Mouse (Mus musculus): ENCODE results near the gene Map1lc3b.

Gene Map1lc3b

GRCm38 (mm10) chr8:121609251-121609650, 19.1 kb downstream of the Map1lc3b start:
- no peak for DNase-seq (ENCODE audit: low spot score)

- no peak for DNase-seq (ENCODE audit: low spot score)
Observed at GRCm38 (mm10) chr8:121609916-121610315, 19.8 kb downstream of the Map1lc3b start.

- DNase-seq (ENCODE audit: low spot score), result no peak
Observed at GRCm38 (mm10) chr8:121613419-121613818, 23.3 kb downstream of the Map1lc3b start.

- peak; percentile 58 for DNase-seq (ENCODE audit: low spot score)
Observed at GRCm38 (mm10) chr8:121619401-121619995, 29.3 kb downstream of the Map1lc3b start.

GRCm38 (mm10) chr8:121620801-121621516, 30.8 kb downstream of the Map1lc3b start:
- peak; percentile 60 for DNase-seq (ENCODE audit: low spot score)

GRCm38 (mm10) chr8:121621879-121622278, 31.7 kb downstream of the Map1lc3b start:
- DNase-seq (ENCODE audit: low spot score), result no peak

GRCm38 (mm10) chr8:121623043-121623442, 32.9 kb downstream of the Map1lc3b start:
- DNase-seq (ENCODE audit: low spot score), result no peak

- no peak for DNase-seq (ENCODE audit: low spot score)
Observed at GRCm38 (mm10) chr8:121628681-121629080, 38.5 kb downstream of the Map1lc3b start.

- peak; percentile 34 for DNase-seq (ENCODE audit: low spot score)
Observed at GRCm38 (mm10) chr8:121631645-121632071, 41.5 kb downstream of the Map1lc3b start.

GRCm38 (mm10) chr8:121632401-121632800, 42.2 kb downstream of the Map1lc3b start:
- DNase-seq (ENCODE audit: low spot score), result no peak

GRCm38 (mm10) chr8:121635534-121635933, 45.4 kb downstream of the Map1lc3b start:
- DNase-seq (ENCODE audit: low spot score), result peak; percentile 51

- no peak for DNase-seq (ENCODE audit: low spot score)
Observed at GRCm38 (mm10) chr8:121636180-121636579, 46.0 kb downstream of the Map1lc3b start.

- no peak for DNase-seq (ENCODE audit: low spot score)
Observed at GRCm38 (mm10) chr8:121642804-121643203, 52.6 kb downstream of the Map1lc3b start.

- DNase-seq (ENCODE audit: low spot score), result no peak
Observed at GRCm38 (mm10) chr8:121643384-121643783, 53.2 kb downstream of the Map1lc3b start.

- peak; percentile 50 for DNase-seq (ENCODE audit: low spot score)
Observed at GRCm38 (mm10) chr8:121647511-121648215, 57.5 kb downstream of the Map1lc3b start.

Data from MN1 (cell line).